Mouse (Mus musculus) heart, adult 18-20 months (tissue): Measurements from ENCODE around the gene Ndufc2. TPM values are rescaled to one million over a fixed set of nuclear protein-coding genes. Genes with fewer than 3 reads are reported as not detected.

Experiments
- DNase-seq, 2 experiments: peaks; one replicate each; pipeline ENCODE4 v3.0.0; 2021 to 2022; ENCODE audit warnings: mixed read lengths in 1 of 2
- total RNA-seq, 2 experiments: library from RNA; stranded (reverse); gene quantifications; 2 replicates each; pipeline ENCODE4 v1.2.3; 2021

Gene Ndufc2
- total RNA-seq, 2 experiments from 2014 or later, result 548 to 551 TPM

- DNase-seq, result peak; percentile 72 to 77
Measured at GRCm38 (mm10) chr7:97386806-97387370, 12.9 kb upstream of the Ndufc2 start.

GRCm38 (mm10) chr7:97387561-97388147, 12.1 kb upstream of the Ndufc2 start:
- DNase-seq, result peak in 1 of 2 experiments; percentile 27

- DNase-seq, result no peak
Measured at GRCm38 (mm10) chr7:97388541-97388940, 11.3 kb upstream of the Ndufc2 start.

GRCm38 (mm10) chr7:97391293-97392078, 8.3 kb upstream of the Ndufc2 start:
- DNase-seq, result peak; percentile 51 to 56

- peak in 1 of 2 experiments; percentile 66 for DNase-seq
Measured at GRCm38 (mm10) chr7:97392079-97392445, 7.7 kb upstream of the Ndufc2 start.

GRCm38 (mm10) chr7:97394375-97394774, 5.4 kb upstream of the Ndufc2 start:
- no peak for DNase-seq

- no peak for DNase-seq
Measured at GRCm38 (mm10) chr7:97398943-97399342, 860 bp upstream of the Ndufc2 start.

GRCm38 (mm10) chr7:97407145-97407544, 7.3 kb downstream of the Ndufc2 start:
- no peak for DNase-seq

GRCm38 (mm10) chr7:97411106-97411505, 11.3 kb downstream of the Ndufc2 start:
- DNase-seq, result no peak

GRCm38 (mm10) chr7:97411575-97411974, 11.8 kb downstream of the Ndufc2 start:
- no peak for DNase-seq

- no peak for DNase-seq
Measured at GRCm38 (mm10) chr7:97413981-97414380, 14.2 kb downstream of the Ndufc2 start.

GRCm38 (mm10) chr7:97414426-97414825, 14.6 kb downstream of the Ndufc2 start:
- DNase-seq, result peak; percentile 75 to 84

- no peak for DNase-seq
Measured at GRCm38 (mm10) chr7:97414915-97415687, 15.3 kb downstream of the Ndufc2 start.

- no peak for DNase-seq
Measured at GRCm38 (mm10) chr7:97416473-97416872, 16.7 kb downstream of the Ndufc2 start.

- DNase-seq, result peak; percentile 84 to 91
Measured at GRCm38 (mm10) chr7:97416906-97417777, 17.3 kb downstream of the Ndufc2 start, which contains the start of gene Thrsp. Gene Thrsp (minus strand): TSS chr7:97417730.

- DNase-seq, result peak; percentile 44 to 60
Measured at GRCm38 (mm10) chr7:97418717-97419116, 18.9 kb downstream of the Ndufc2 start.

GRCm38 (mm10) chr7:97419163-97419562, 19.4 kb downstream of the Ndufc2 start:
- no peak for DNase-seq

- no peak for DNase-seq
Measured at GRCm38 (mm10) chr7:97420406-97420805, 20.6 kb downstream of the Ndufc2 start.

GRCm38 (mm10) chr7:97420958-97421651, 21.3 kb downstream of the Ndufc2 start:
- DNase-seq, result peak in 1 of 2 experiments; percentile 48

GRCm38 (mm10) chr7:97423754-97424153, 24.0 kb downstream of the Ndufc2 start:
- DNase-seq, result no peak
